Mouse (Mus musculus) kidney, embryonic 14.5 days (tissue): ENCODE data around the gene Armc3. TPM values are rescaled to one million over a fixed set of nuclear protein-coding genes. Genes with fewer than 3 reads are reported as not detected.

ENCODE experiments used
- ATAC-seq: fragments of 200-750 bp; cut with Nextera tagmentation; 2 replicates; pipeline ENCODE4 v1.8.0; 2017; ENCODE audit warnings: moderate number of reproducible peaks, mild to moderate bottlenecking, moderate TSS enrichment, moderate library complexity; ENCODE audit not compliant: low FRiP score, low TSS enrichment
- H3K27ac ChIP-seq: fragments of 300-500 bp; sonication (generic); 2 replicates; pipeline ENCODE4 v1.5.1; 2014; ENCODE audit warnings: low read depth, mild to moderate bottlenecking, low read length, moderate library complexity, mixed read lengths
- H3K27me3 ChIP-seq: fragments of 300-500 bp; sonication (generic); 2 replicates; pipeline ENCODE4 v1.6.1; 2014; ENCODE audit warnings: mild to moderate bottlenecking, low read length; ENCODE audit not compliant: control insufficient read depth, insufficient read depth
- H3K36me3 ChIP-seq: fragments of 300-500 bp; sonication (generic); 2 replicates; pipeline ENCODE4 v1.6.1; 2014; ENCODE audit warnings: low read length, mixed read lengths; ENCODE audit not compliant: control insufficient read depth, insufficient read depth
- H3K4me1 ChIP-seq: fragments of 300-500 bp; sonication (generic); 2 replicates; pipeline ENCODE4 v1.6.1; 2014; ENCODE audit warnings: low read length, mixed read lengths; ENCODE audit not compliant: control insufficient read depth, insufficient read depth
- H3K4me2 ChIP-seq: fragments of 300-500 bp; sonication (generic); replicated peaks from 2 replicates; pipeline ENCODE4 v1.6.1; 2014; ENCODE audit warnings: low read depth, mild to moderate bottlenecking, low read length
- H3K4me3 ChIP-seq: fragments of 300-500 bp; sonication (generic); 2 replicates; pipeline ENCODE4 v1.5.1; 2014; ENCODE audit warnings: mild to moderate bottlenecking, low read length
- H3K9ac ChIP-seq: fragments of 300-500 bp; sonication (generic); 2 replicates; pipeline ENCODE4 v1.6.1; 2014; ENCODE audit warnings: low read depth, mild to moderate bottlenecking, low read length, moderate library complexity
- H3K9me3 ChIP-seq: fragments of 300-500 bp; sonication (generic); 2 replicates; pipeline ENCODE4 v1.6.1; 2016; ENCODE audit warnings: low read length; ENCODE audit not compliant: control insufficient read depth
- WGBS: fragments of 180-500 bp; shearing (Covaris S2); extraction: QIAGEN DNeasy Blood & Tissue Kit; methylation state at CpG from one replicate; pipeline ENCODE4 v1.1.7; 2014; 5-methylcytosine and 5-hydroxymethylcytosine counted together
- polyA plus RNA-seq: library from polyadenylated mRNA; unstranded; fragments of >200 nt; fragmentation: Nextera tagmentation; extraction: Ambion mirVana; gene quantifications from 2 replicates; pipeline ENCODE4 v1.2.1, GENCODE M21; 2014

Gene Armc3
- polyA plus RNA-seq, 1 experiment from 2014 or later, result 0.09 TPM

DNA sequence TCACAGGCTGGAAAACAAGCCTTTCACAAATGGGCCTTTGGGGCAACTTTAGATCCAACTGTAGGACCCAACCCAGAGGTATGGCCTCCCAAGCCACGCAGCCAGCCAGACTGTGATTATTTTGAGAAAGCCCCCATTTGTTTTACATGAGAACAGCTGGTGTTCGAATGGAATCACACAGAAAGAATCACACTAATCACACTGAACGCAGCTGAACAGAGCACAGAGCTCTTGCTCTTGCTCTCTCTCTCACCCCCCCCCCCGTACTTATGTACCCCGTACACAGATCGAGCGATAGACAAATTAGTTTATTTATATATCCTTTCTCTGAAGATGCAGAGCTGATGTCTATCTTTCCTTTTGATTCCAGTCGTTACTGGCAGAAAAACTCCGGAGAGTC lies 123.3 kb downstream of the Armc3 start:
- no peaks in the 10 kb centered on the region for H3K36me3 ChIP-seq
- no peak overlapping the region for H3K4me2 ChIP-seq
- WGBS, result 84% methylated on average over 9 of the region's 9 CpGs
- no peak overlapping the region for H3K9ac ChIP-seq
- no peaks in the 10 kb centered on the region for H3K9me3 ChIP-seq
- H3K27me3 ChIP-seq, result no peaks in the 10 kb centered on the region
- H3K4me3 ChIP-seq, result no peak overlapping the region
- H3K4me1 ChIP-seq, result no peaks in the 10 kb centered on the region
- ATAC-seq, result no peak
- no peak overlapping the region for H3K27ac ChIP-seq

GRCm38 (mm10) chr2:19326376-19326775 lies 127.3 kb downstream of the Armc3 start:
- Histone ChIP-seq H3K36me3 (no peaks in the 10 kb centered on the region), H3K9ac (no peak overlapping the region), H3K27me3 (no peaks in the 10 kb centered on the region), H3K4me2 (no peak overlapping the region), H3K27ac (no peak overlapping the region), H3K4me1 (no peaks in the 10 kb centered on the region), H3K4me3 (no peak overlapping the region), H3K9me3 (no peaks in the 10 kb centered on the region)
- WGBS, result 81% methylated on average over 1 of the region's 1 CpGs
- no peak for ATAC-seq

DNA sequence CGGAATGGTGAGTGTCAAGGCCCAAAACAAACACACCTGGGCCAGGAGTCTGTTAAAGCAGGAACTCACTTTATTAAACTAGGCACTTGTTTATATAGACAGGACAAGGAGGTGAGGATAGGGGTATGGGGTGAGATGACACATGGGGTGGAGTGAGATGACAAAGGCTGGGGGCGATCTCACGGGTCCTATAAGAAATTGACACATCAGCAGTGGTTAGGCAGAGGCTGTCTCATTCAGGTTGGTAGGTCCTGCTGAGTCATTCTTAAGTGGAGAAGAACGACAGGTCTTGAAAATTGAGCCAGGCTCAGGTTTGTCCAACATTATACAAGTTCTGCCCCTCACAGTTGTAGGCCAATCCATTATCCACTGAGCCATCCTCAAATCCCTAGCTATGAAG lies 128.7 kb downstream of the Armc3 start:
- no peaks in the 10 kb centered on the region for H3K4me1 ChIP-seq
- H3K27ac ChIP-seq, result no peak overlapping the region
- no peak overlapping the region for H3K4me3 ChIP-seq
- H3K9ac ChIP-seq, result no peak overlapping the region
- WGBS, result 79% methylated on average over 4 of the region's 4 CpGs
- no peak for ATAC-seq
- H3K27me3 ChIP-seq, result no peaks in the 10 kb centered on the region
- no peaks in the 10 kb centered on the region for H3K9me3 ChIP-seq
- H3K36me3 ChIP-seq, result no peaks in the 10 kb centered on the region
- no peak overlapping the region for H3K4me2 ChIP-seq

DNA sequence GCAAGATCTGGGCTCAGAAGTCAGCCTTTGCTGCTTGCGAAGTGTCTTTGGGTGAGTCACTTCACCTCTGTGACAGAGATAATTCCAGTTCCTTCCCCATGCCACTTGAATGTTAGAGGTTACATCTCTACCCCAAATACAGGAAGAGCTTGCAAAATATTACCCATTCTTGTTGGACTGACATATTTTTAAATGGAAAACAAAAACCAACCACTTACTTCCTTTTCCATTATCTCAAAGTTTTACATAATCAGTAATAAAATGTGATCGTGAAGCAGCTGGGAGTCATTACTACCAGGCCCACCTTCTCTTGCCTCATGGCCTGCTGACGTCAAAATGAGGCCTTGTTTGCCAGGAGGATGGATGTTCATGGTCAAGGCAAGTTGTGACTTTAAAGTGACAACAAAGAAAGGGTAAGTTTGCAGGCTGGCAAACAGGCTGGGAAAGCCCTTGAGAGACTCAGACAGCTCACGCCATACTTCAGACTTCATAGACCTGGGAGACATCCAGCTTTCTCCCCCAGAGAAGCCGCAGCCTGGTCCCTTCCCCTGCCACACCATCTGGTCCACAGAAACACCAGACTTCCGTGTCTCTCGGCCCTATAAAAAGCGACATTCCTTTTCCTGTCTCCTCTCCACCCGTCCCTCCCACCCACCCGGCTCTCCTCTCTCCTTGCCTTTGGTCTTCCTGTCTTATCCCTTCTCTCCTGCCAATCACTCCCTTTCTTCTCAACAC lies 145.0 kb downstream of the Armc3 start:
- no peaks in the 10 kb centered on the region for H3K9me3 ChIP-seq
- H3K4me3 ChIP-seq, result no peak overlapping the region
- no peak overlapping the region for H3K27ac ChIP-seq

GRCm38 (mm10) chr2:19344636-19345413 lies 145.7 kb downstream of the Armc3 start:
- WGBS, result 21% methylated on average over 18 of the region's 20 CpGs
- no peaks in the 10 kb centered on the region for H3K9me3 ChIP-seq
- ATAC-seq, result peak; percentile 85
- H3K9ac ChIP-seq, result no peak overlapping the region
- H3K4me2 ChIP-seq, result peak overlapping the region; percentile 10
- no peaks in the 10 kb centered on the region for H3K27me3 ChIP-seq
- H3K4me1 ChIP-seq, result no peaks in the 10 kb centered on the region
- H3K27ac ChIP-seq, result no peak overlapping the region
- H3K36me3 ChIP-seq, result no peaks in the 10 kb centered on the region
- H3K4me3 ChIP-seq, result no peak overlapping the region

More for the DNA sequence above, 145.0 kb downstream of the Armc3 start:
- Histone ChIP-seq H3K4me2 (peak overlapping the region; percentile 10; the same call in 1 of the 2 replicates), H3K4me1 (no peaks in the 10 kb centered on the region), H3K9ac (no peak overlapping the region), H3K27me3 (no peaks in the 10 kb centered on the region), H3K36me3 (no peaks in the 10 kb centered on the region)
- WGBS, result 36% methylated on average over 10 of the region's 10 CpGs
- peak; percentile 60; the same call in 1 of the 2 replicates for ATAC-seq

DNA sequence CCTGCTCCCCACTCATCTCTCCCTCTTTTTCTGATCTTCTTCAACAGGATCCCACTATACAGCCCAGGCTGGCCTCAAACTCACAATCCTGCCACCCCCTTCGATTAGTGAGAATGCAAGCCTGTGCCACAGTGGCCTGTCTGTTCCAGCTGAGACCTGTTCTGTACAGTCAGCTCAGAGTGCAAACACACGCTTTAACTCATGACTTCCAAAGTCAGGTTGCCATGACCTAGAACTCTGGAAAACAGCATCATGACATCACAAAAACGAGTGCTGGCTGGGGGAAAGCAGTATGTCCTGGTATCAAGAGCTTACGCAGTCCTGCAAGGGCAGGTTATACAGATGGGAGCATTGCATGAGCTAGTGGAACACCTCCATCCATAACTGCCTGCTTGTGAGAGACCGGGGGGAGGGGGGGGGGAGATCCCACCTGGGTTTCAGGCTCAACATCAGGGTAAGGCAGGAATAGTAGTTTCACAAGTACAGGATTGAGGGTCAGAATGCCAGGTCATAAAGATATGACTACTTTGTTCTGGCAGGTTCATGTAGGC lies 146.4 kb downstream of the Armc3 start:
- no peak for ATAC-seq
- Histone ChIP-seq H3K9me3 (no peaks in the 10 kb centered on the region), H3K27ac (no peak overlapping the region), H3K4me1 (no peaks in the 10 kb centered on the region), H3K4me2 (no peak overlapping the region), H3K27me3 (no peaks in the 10 kb centered on the region), H3K4me3 (no peak overlapping the region), H3K36me3 (no peaks in the 10 kb centered on the region), H3K9ac (no peak overlapping the region)
- WGBS, result 80% methylated on average over 5 of the region's 5 CpGs

GRCm38 (mm10) chr2:19348454-19348853 lies 149.4 kb downstream of the Armc3 start:
- Histone ChIP-seq H3K9ac (no peak overlapping the region), H3K27ac (no peak overlapping the region), H3K27me3 (no peaks in the 10 kb centered on the region), H3K9me3 (no peaks in the 10 kb centered on the region), H3K4me3 (no peak overlapping the region), H3K36me3 (no peaks in the 10 kb centered on the region), H3K4me1 (no peaks in the 10 kb centered on the region), H3K4me2 (no peak overlapping the region)
- WGBS, result 85% methylated on average over 3 of the region's 3 CpGs
- no peak for ATAC-seq

DNA sequence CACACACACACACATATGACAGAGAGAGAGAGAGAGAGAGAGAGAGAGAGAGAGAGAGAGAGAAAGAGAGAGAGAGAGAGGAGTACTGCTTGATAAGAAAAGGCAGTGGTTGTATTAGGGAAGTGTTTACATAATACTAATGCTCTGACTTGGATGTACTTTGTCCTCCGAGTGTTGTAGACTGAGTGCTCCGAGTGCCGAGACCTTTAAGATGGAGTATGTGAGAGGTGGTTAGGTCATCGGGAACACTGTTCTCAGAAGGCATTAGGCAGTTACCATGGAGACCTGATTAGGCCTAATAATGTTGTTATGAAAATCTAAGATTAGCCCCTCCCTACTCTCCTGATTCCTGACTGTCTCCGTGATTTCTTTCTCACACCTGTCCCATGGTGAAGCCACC lies 151.1 kb downstream of the Armc3 start:
- H3K4me1 ChIP-seq, result no peaks in the 10 kb centered on the region
- no peaks in the 10 kb centered on the region for H3K27me3 ChIP-seq
- no peak for ATAC-seq
- H3K9ac ChIP-seq, result no peak overlapping the region
- no peak overlapping the region for H3K27ac ChIP-seq
- no peaks in the 10 kb centered on the region for H3K36me3 ChIP-seq
- H3K4me3 ChIP-seq, result no peak overlapping the region
- WGBS, result 87% methylated on average over 5 of the region's 5 CpGs
- no peak overlapping the region for H3K4me2 ChIP-seq
- H3K9me3 ChIP-seq, result no peaks in the 10 kb centered on the region
